Mouse (Mus musculus) macrophage (primary cell): Measurements from ENCODE around the gene C1ql4. TPM values are rescaled to one million over a fixed set of nuclear protein-coding genes. Genes with fewer than 3 reads are reported as not detected.
A peak's percentile ranks its signal among the peaks of the same experiment; 100 is the strongest.

Source experiments
- H3K27ac ChIP-seq: fragments of 350-480 bp; formaldehyde crosslinking; 2 replicates; pipeline ENCODE4 v1.9.0; 2021
- H3K36me3 ChIP-seq: fragments of 350-480 bp; formaldehyde crosslinking; 2 replicates; pipeline ENCODE4 v1.9.0; 2021; ENCODE audit errors: inconsistent target
- H3K4me3 ChIP-seq: fragments of 350-480 bp; formaldehyde crosslinking; 2 replicates; pipeline ENCODE4 v1.9.0; 2021; ENCODE audit errors: inconsistent target
- H3K79me2 ChIP-seq: fragments of 350-480 bp; formaldehyde crosslinking; 2 replicates; pipeline ENCODE4 v1.9.0; 2021; ENCODE audit errors: inconsistent target
- WGBS: methylation state at CpG from one replicate; pipeline ENCODE4 v1.1.7; 2026; ENCODE audit warnings: inconsistent platforms; ENCODE audit not compliant: missing documents; 5-methylcytosine and 5-hydroxymethylcytosine counted together
- polyA plus RNA-seq: library from polyadenylated mRNA; stranded (reverse); fragments of 250-400 nt; gene quantifications from 3 replicates; pipeline ENCODE4 v1.2.4, GENCODE M21; 2018; ENCODE audit warnings: inconsistent platforms
- total RNA-seq, 78 experiments: library from RNA; depleted of rRNA; stranded (reverse); fragments of 250-400 nt; gene quantifications; 1 replicate in 9 of 78; 2 replicates in 24 of 78; 3 replicates in 43 of 78; 4 replicates in 2 of 78; pipeline ENCODE4 v1.2.4; 2018; ENCODE audit warnings: inconsistent platforms in 56 of 78

C1ql4 gene
- not detected for total RNA-seq (2018; cell fraction: chromatin; rRNA removed)
- total RNA-seq (2018; cell fraction: cytosol; rRNA removed): not detected
- not detected for total RNA-seq (2018; cell fraction: nucleus; rRNA removed)
- polyA plus RNA-seq: not detected in 3 replicates

DNA sequence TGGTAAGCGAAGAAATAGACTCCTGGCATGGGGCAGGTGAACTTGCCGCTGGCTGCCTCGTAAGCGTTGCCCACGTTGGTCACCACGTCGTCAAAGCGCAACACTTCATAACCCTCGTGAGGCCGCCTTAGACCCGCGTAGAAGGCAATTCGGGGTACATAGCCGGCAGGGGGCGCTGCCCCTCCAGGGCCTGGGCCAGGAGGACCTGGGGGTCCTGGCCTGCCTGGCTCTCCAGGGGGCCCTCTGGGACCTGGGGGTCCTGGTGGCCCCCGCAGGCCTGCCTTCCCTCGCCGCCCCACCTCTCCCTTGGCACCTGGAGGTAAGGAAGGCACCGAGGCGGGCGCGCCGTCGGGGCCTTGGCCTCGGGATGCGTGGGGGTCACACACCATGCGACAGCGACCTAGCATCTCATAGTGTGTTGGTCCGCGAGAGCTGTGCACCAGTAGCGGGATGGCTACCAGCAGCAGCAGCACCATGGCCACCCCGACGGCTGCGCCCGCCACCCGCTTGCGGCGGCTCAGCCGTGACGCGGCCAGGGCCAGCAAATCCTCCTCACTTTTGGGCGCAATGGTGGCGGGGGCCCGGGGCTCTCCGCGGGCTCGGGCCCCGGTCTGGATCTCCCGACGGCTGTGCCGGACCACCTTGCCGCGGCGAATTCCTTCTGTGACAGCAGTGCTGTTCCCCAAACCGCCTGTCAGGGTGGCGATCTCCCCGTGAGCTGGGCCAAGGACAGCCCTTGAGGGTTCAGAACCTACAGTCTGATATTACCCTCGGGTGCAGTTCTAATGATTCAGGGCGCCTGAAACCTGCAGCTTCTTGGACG is at the start of gene C1ql4:
Gene C1ql4, minus strand, starts transcription at position 565 of the 823 bp plus-strand sequence.
- Histone ChIP-seq H3K4me3 (no peak within 1 kb of the TSS), H3K36me3 (no peaks in the 10 kb centered on the region), H3K79me2 (no peaks in the 10 kb centered on the region), H3K27ac (no peak within 1 kb of the TSS)
- 20% methylated on average over 58 of the region's 60 CpGs for WGBS

DNA sequence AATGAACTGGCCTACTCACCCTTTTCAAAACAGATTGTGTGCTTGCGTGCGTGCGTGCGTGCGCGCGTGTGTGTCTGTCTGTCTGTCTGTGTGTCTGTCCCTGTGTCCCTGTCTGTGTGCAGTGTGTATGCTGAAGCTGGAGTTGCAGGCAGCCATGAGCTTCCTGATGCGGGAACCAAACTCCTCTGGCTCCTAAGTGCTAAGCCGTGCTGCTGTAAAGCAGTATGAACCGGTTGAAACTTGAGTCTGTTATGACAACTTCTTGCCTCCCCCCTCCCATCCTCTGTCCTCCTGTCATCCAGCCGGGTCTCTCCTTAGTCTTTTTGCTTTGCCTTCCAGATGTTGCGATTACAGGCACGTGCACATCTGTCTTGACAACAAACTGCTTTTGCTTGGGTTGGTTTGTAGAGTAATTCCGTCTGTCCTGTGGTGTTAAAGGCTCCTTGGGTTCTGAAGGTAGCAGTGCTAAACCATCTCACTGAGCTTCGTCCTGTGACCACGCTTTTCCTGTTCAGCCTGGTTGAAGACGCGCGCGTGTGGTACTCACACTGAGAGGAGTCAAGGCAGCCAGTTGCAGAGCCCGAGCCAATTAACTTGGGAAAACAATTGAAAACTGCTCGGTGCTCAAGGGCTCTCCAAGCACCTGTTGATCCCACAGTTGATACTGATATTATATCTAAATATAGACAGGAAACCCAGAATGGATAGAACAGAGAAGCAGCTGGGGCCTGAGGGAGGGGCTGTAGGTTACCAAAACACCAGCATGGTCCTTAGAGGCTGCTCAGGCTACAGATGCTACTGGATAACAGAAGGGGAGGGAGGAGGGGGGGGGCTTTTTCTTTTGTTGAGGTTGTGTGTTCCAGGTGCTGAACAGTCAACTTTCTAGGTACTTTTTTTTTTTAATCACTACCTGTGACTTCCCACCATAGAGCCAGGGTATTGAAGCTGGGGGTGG is 42.6 kb upstream of the C1ql4 start:
- no peak overlapping the region for H3K27ac ChIP-seq
- no peaks in the 10 kb centered on the region for H3K79me2 ChIP-seq
- no peak overlapping the region for H3K4me3 ChIP-seq
- H3K36me3 ChIP-seq: no peaks in the 10 kb centered on the region
- 48% methylated on average over 22 of the region's 22 CpGs for WGBS

DNA sequence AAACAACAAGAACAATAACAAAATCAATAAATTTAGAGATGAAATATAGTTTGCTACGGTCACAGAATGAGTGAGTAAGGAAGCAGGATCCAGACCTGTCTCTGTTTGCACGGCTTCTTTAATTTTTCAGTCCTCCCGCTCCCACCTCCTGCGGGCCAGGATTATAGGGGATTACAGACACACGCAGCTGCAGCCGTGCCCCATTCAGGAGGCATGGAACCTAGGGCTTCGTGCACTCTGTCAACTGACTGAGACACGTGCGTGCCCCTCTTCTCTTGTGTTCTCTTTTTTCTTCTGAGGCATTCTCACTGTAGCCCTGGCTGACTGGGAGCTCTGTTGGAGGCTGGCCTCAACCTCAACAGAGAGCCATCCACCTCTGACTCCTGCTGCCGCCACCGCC is 41.8 kb upstream of the C1ql4 start:
- no peak overlapping the region for H3K27ac ChIP-seq
- H3K4me3 ChIP-seq: no peak overlapping the region
- H3K36me3 ChIP-seq: no peaks in the 10 kb centered on the region
- 87% methylated on average over 11 of the region's 11 CpGs for WGBS
- H3K79me2 ChIP-seq: no peaks in the 10 kb centered on the region

DNA sequence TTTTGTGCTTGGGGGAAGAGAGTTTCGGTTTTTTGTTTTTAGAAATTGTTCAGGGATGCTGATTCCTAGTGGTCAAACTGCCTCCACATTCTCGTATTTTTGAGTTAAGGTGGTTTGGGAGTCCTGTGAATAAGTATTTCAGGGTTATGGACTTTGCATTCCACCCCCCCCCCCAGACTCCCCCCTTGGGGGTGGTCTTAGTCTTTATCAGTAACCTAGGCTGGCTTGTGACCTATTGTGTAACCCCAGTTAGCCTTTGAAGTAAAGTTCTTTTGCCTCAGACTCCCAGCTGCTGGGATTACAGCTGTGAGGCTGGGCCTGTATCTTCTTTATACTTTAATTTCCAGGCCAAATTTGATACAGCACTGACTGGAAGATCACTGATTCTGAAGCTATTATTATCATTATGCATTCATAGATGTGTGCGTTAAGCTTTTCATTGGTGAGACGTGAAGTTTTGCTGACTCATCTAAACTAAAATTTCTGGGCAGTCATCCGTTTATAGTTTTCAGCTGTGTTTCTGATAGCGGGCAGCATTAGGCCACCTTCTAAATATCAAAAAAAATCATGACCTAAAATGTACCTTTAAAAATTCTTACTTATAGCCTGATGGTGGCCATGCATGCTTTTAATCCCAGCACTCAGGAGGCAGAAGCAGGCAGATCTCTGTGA is 40.4 kb upstream of the C1ql4 start:
- H3K27ac ChIP-seq: no peak overlapping the region
- no peak overlapping the region for H3K4me3 ChIP-seq
- 90% methylated on average over 6 of the region's 6 CpGs for WGBS
- H3K36me3 ChIP-seq: no peaks in the 10 kb centered on the region
- no peaks in the 10 kb centered on the region for H3K79me2 ChIP-seq

DNA sequence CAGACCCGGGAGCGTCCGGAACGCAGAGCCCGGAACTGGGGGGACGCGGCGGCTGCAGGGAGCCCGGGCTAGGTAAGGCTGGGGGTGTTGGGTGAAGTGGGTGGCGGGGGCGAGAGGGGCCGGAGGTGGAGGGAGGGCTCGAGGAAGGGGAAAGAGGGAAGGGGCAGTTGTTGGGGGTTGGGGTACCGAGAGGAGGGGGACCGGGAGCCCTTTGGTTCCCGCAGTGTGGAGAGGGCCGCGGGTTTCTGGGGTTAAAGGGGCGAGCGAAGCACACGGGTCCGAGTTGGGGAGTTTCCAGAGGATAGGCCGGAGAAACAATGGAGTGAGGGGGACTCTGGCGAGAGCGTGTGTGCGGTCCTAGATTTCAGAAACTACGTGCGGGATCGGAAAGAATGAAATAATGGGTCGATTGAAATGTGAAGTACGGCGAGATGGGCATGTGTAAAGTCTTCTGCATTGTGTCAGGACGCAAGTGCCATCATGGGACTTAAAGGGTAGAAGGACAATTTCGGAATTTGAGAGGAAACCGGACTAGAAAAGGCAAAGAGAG is 39.3 kb upstream of the C1ql4 start:
- whole genome bisulfite sequencing: 13% methylated on average over 27 of the region's 35 CpGs
- H3K4me3 ChIP-seq: peak overlapping the region; percentile 43
- H3K79me2 ChIP-seq: no peaks in the 10 kb centered on the region
- H3K27ac ChIP-seq: no peak overlapping the region
- no peaks in the 10 kb centered on the region for H3K36me3 ChIP-seq

DNA sequence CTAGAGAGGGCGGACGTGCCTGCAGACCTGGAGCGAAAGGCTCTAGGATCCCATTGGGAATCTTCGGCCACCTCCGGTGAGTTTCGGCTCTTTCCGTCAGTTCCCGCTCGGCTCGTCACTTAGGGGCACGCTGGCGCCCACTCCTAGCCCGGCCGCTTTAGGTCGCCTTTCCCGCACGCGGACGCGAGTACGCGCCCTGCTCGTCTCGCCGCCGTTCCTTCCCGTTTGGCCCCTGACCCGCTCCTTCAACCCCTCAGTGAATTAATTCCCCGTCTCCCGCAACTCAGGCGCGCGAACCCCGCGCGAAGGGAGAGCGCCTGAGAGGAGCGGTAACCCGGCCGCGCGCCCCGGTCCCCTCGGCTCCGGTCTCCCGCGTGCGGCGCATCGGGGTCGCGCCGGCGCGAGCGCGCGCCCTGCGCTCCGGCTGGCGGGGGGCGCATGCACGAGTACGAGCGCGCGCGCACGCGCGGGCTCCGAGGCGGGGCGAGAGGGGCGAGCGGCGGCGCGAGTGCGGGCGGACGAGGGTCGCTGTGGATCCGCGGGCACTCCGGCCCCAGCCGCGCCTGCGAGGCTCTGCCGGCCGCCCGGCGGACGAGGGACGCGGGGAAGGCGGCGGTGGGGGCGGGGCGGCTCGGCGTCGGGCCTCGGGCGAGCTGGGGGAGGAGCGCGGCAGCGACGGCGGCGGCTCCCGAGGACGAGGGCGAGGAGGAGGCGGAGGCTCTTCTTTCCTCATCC is 38.6 kb upstream of the C1ql4 start:
- Histone ChIP-seq H3K79me2 (no peaks in the 10 kb centered on the region), H3K27ac (no peak overlapping the region), H3K36me3 (no peaks in the 10 kb centered on the region), H3K4me3 (peak overlapping the region; percentile 32)
- WGBS: 1% methylated on average over 88 of the region's 115 CpGs

DNA sequence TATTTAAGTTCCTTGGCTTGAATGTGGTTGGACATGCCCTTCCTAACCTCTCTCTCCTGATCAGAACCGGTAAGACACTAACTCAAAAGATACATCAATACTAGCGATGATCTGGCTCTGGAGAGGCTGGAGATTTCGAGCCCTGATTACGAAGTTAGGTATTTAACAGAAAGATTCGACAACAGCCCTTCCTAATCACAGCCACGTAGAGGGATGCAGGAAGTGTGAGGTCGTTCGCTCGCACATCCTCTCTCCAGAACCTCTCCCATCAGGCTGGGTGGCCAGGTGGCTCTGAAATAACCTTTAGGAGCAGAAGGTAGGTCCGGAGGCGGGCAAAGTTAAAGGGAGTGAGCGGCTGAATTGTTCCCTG is 38.1 kb upstream of the C1ql4 start, which contains the start of gene Spats2:
Gene Spats2, plus strand, starts transcription at position 206 of the 370 bp plus-strand sequence.
- Histone ChIP-seq H3K4me3 (peak within 1 kb of the TSS; percentile 43), H3K36me3 (no peaks in the 10 kb centered on the region), H3K79me2 (no peaks in the 10 kb centered on the region), H3K27ac (no peak within 1 kb of the TSS)
- 18% methylated on average over 12 of the region's 12 CpGs for WGBS

DNA sequence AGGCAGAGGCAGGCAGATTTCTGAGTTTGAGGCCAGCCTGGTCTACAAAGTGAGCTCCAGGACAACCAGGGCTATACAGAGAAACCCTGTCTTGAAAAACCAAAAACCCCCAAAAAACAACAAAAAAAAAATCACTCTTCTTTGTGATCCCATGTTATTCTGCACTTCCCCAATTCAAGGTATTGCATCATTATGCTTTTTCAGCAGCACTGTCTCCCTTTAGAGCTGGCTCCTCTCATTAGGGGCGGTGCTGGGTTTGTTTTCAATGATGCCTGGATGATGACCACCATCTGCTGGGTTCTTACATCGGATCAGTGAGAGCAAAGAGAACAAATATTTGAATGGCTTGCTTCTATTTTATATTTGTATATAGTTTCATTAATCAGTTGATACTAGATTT is 35.0 kb upstream of the C1ql4 start:
- Histone ChIP-seq H3K27ac (peak overlapping the region; percentile 43), H3K36me3 (no peaks in the 10 kb centered on the region), H3K79me2 (no peaks in the 10 kb centered on the region), H3K4me3 (no peak overlapping the region)
- 27% methylated on average over 2 of the region's 2 CpGs for WGBS

DNA sequence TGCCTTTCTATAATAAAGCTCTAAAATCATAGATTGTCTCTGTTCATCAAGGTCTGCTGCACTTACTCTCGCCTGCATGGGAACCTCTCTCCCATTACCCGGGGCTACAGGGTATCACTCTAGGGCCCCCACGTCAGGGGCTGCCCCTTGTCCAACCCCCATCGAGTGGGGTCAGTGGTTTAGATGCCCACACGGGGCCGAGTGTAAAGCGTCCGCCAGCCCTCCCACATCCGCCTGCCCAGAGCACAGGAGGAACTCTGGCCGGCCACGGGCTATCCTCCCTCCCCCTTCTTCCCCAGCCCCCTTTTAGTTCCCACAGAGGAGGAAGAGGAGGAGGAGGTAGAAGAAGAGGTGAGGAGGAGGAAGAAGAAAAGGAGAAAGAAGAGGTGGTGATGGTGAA is 33.2 kb upstream of the C1ql4 start:
- whole genome bisulfite sequencing: 2% methylated on average over 5 of the region's 11 CpGs
- Histone ChIP-seq H3K27ac (no peak overlapping the region), H3K36me3 (no peaks in the 10 kb centered on the region), H3K79me2 (no peaks in the 10 kb centered on the region), H3K4me3 (no peak overlapping the region)

DNA sequence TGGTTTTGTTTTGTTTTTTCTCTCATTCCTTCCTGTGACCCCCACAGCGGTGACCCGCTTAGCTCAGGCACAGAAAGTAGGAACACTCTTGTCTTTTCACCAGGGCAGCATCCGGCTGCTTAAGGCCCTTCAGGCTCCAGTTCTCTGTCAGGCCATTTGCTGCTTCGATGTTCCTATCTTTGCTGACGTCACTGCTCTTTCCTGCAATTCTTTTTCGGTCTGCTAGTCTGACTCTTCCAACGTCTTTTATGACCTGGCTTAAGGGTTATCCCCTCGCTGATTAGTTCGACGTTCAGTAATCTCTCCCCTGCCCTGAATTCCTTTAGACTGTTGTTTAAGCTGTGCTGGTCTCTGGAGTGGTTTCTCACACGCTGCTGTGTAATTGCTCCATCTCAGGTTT is 28.9 kb upstream of the C1ql4 start:
- 40% methylated on average over 11 of the region's 11 CpGs for WGBS
- no peaks in the 10 kb centered on the region for H3K79me2 ChIP-seq
- no peak overlapping the region for H3K27ac ChIP-seq
- no peak overlapping the region for H3K4me3 ChIP-seq
- H3K36me3 ChIP-seq: no peaks in the 10 kb centered on the region

DNA sequence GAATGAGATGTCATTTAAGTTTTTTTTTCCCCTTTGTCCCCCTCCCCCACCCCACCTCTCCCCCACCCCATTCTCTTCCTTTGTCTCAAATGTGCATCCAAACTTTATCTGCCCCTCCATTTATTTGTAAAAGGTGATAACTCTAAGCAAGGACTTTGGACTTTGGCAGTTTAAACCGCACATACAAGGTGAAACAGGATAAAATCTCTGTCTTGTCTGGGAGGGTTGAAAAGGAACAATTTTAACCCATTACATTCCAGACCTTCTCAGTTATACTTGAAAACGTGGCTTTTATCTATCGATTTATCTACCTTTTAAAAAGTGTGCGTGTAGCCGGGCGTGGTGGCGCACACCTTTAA is 27.4 kb upstream of the C1ql4 start:
- H3K79me2 ChIP-seq: no peaks in the 10 kb centered on the region
- H3K27ac ChIP-seq: no peak overlapping the region
- H3K4me3 ChIP-seq: no peak overlapping the region
- H3K36me3 ChIP-seq: no peaks in the 10 kb centered on the region
- 91% methylated on average over 3 of the region's 7 CpGs for WGBS

DNA sequence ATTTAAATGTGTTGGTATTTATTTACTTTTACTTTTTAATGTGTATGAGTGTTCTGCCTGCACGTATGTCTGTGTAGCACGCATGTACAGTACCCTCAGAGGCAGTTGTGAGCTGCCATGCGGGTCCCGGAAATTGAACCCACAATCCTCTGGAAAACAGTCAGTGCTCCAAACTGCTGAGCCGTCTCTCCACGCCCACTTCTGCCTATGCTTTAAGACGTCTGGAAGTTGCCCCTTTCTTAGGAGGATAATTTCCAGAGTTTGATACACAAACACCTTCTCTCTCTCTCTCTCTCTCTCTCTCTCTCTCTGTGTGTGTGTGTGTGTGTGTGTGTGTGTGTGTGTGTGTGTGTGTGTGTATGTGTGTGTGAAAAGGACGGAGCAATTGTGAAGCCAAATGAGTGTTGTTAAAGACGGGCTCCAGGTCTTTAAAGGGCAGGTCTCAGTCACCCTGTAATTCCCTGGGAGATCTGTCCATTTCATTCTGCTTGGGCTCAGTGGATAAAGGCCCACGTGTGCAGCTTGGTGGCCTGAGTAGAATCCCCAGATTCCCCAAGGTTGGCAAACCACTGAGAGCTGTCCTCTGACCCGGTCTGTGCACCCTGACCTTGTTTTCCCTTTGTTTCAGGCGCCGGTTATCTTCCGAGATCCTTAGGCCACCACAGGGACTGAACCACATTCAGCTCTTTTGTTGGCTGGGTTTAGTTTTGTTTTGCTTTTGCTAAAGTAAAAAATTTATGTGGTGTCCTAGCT is 26.9 kb upstream of the C1ql4 start:
- H3K36me3 ChIP-seq: no peaks in the 10 kb centered on the region
- H3K27ac ChIP-seq: no peak overlapping the region
- H3K4me3 ChIP-seq: no peak overlapping the region
- H3K79me2 ChIP-seq: no peaks in the 10 kb centered on the region
- 78% methylated on average over 13 of the region's 14 CpGs for WGBS

DNA sequence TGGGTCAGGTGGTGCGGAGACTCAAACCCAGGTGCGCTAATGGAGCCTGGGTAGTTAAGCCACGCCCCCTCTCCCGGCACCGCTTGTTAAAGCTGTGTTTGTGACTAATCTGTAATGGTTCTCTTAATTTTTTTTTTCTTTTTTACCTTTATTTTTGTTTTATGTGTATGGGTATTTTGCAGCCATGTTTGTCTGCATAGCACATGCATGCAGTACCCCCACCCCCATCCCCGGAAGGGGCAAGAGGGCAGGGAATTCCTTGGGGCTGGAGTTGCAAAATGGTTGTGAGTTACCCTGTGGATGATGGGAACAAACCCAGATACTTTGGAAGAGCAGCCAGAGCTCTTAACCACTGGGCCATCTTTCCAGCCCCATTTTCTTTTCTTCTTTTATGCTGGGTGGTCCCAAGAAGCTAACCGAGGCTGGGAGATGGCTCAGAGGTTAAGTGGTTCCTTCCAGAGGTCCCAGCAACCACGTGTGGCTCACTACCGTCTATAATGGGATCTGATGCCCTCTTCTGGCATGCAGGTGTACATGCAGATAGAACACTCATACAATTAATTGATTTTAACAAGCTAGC is 25.9 kb upstream of the C1ql4 start:
- no peak overlapping the region for H3K4me3 ChIP-seq
- no peaks in the 10 kb centered on the region for H3K79me2 ChIP-seq
- 10% methylated on average over 6 of the region's 9 CpGs for WGBS
- H3K27ac ChIP-seq: no peak overlapping the region
- no peaks in the 10 kb centered on the region for H3K36me3 ChIP-seq
